Mouse (Mus musculus) midbrain, postnatal 0 days (tissue): ENCODE measurements around the gene Rps13. TPM values are rescaled to one million over a fixed set of nuclear protein-coding genes. Genes with fewer than 3 reads are reported as not detected.
A peak's percentile ranks its signal among the peaks of the same experiment; 100 is the strongest.

Source experiments
- ATAC-seq: fragments of 200-750 bp; cut with Nextera tagmentation; 2 replicates; pipeline ENCODE4 v1.8.0; 2017; ENCODE audit warnings: moderate number of reproducible peaks, mild to moderate bottlenecking, moderate TSS enrichment, moderate library complexity; ENCODE audit not compliant: low FRiP score
- DNase-seq: peaks from one replicate; pipeline ENCODE4 v3.0.0-alpha.2; 2015; ENCODE audit warnings: low spot score
- H3K27ac ChIP-seq: fragments of 300-500 bp; sonication (generic); 2 replicates; pipeline ENCODE4 v1.5.1; 2014; ENCODE audit warnings: low read depth, mild to moderate bottlenecking, low read length, mixed read lengths
- H3K27me3 ChIP-seq: fragments of 300-500 bp; sonication (generic); 2 replicates; pipeline ENCODE4 v1.6.1; 2014; ENCODE audit warnings: low read length, control low read depth, mixed read lengths; ENCODE audit not compliant: insufficient read depth
- H3K36me3 ChIP-seq: fragments of 300-500 bp; sonication (generic); 2 replicates; pipeline ENCODE4 v1.6.1; 2014; ENCODE audit warnings: low read length, control low read depth, mixed read lengths; ENCODE audit not compliant: insufficient read depth
- H3K4me1 ChIP-seq: fragments of 300-500 bp; sonication (generic); 2 replicates; pipeline ENCODE4 v1.6.1; 2014; ENCODE audit warnings: mild to moderate bottlenecking, control low read depth, antibody characterized with exemption, low read length, mixed read lengths; ENCODE audit not compliant: insufficient read depth
- H3K4me2 ChIP-seq: fragments of 300-500 bp; sonication (generic); 2 replicates; pipeline ENCODE4 v1.6.1; 2014; ENCODE audit warnings: low read depth, mild to moderate bottlenecking, low read length, mixed read lengths; ENCODE audit not compliant: poor library complexity, severe bottlenecking
- H3K4me3 ChIP-seq: fragments of 300-500 bp; sonication (generic); 2 replicates; pipeline ENCODE4 v1.5.1; 2014; ENCODE audit warnings: low read depth, mild to moderate bottlenecking, low read length, moderate library complexity
- H3K9ac ChIP-seq: fragments of 300-500 bp; sonication (generic); replicated peaks from 2 replicates; pipeline ENCODE4 v1.6.1; 2014; ENCODE audit warnings: mild to moderate bottlenecking, low read length, moderate library complexity, mixed read lengths; ENCODE audit not compliant: poor library complexity, severe bottlenecking
- H3K9me3 ChIP-seq: fragments of 300-500 bp; sonication (generic); 2 replicates; pipeline ENCODE4 v1.6.1; 2016; ENCODE audit warnings: low read length, control low read depth
- CTCF ChIP-seq: IDR thresholded peaks from 2 replicates; pipeline ENCODE4 v1.5.1; 2016; ENCODE audit warnings: antibody characterized with exemption, mild to moderate bottlenecking
- WGBS: fragments of 180-500 bp; shearing (Covaris S2); extraction: QIAGEN DNeasy Blood & Tissue Kit; methylation state at CpG from one replicate; pipeline ENCODE4 v1.1.7; 2014; 5-methylcytosine and 5-hydroxymethylcytosine counted together
- polyA plus RNA-seq: library from polyadenylated mRNA; unstranded; fragments of >200 nt; fragmentation: Nextera tagmentation; extraction: Ambion mirVana; gene quantifications from 2 replicates; pipeline ENCODE4 v1.2.1, GENCODE M21; 2015
- total RNA-seq: library from RNA; depleted of rRNA; stranded (reverse); fragments of >200 nt; gene quantifications from 2 replicates; pipeline ENCODE4 v1.2.3, GENCODE M21; 2014

Gene Rps13
- total and polyA plus RNA-seq, 2 experiments from 2014 or later, result 171 to 474 TPM

- no peaks in the 10 kb centered on the region for H3K36me3 ChIP-seq
- DNase-seq (no peak), ATAC-seq (no peak)
- no peak for TF ChIP-seq CTCF
- H3K27ac ChIP-seq, result no peak overlapping the region
- no peak overlapping the region for H3K4me2 ChIP-seq
- 93% methylated on average over 4 of the region's 4 CpGs for WGBS
- H3K27me3 ChIP-seq, result no peaks in the 10 kb centered on the region
- no peaks in the 10 kb centered on the region for H3K9me3 ChIP-seq
- no peak overlapping the region for H3K4me3 ChIP-seq
- no peaks in the 10 kb centered on the region for H3K4me1 ChIP-seq
- H3K9ac ChIP-seq, result no peak overlapping the region
Measured at GRCm38 (mm10) chr7:116301144-116301543, 32.9 kb downstream of the Rps13 start.

GRCm38 (mm10) chr7:116298851-116299250, 35.1 kb downstream of the Rps13 start:
- DNase-seq (no peak), ATAC-seq (no peak)
- TF ChIP-seq CTCF, result no peak
- Histone ChIP-seq H3K9me3 (no peaks in the 10 kb centered on the region), H3K9ac (no peak overlapping the region), H3K4me3 (no peak overlapping the region), H3K36me3 (no peaks in the 10 kb centered on the region), H3K4me2 (no peak overlapping the region), H3K27me3 (no peaks in the 10 kb centered on the region), H3K27ac (no peak overlapping the region), H3K4me1 (no peaks in the 10 kb centered on the region)
- 88% methylated on average over 2 of the region's 2 CpGs for WGBS

- Histone ChIP-seq H3K9ac (no peak overlapping the region), H3K27me3 (no peaks in the 10 kb centered on the region), H3K36me3 (no peaks in the 10 kb centered on the region), H3K4me3 (no peak overlapping the region), H3K4me1 (no peaks in the 10 kb centered on the region), H3K9me3 (no peaks in the 10 kb centered on the region), H3K27ac (no peak overlapping the region), H3K4me2 (no peak overlapping the region)
- DNase-seq (peak; percentile 28), ATAC-seq (no peak)
- 64% methylated on average over 10 of the region's 10 CpGs for WGBS
- TF ChIP-seq CTCF, result no peak
Measured at GRCm38 (mm10) chr7:116298389-116298788, 35.6 kb downstream of the Rps13 start.

- WGBS, result 51% methylated on average over 3 of the region's 3 CpGs
- ATAC-seq (no peak), DNase-seq (no peak)
- Histone ChIP-seq H3K4me3 (no peak overlapping the region), H3K36me3 (no peaks in the 10 kb centered on the region), H3K27me3 (no peaks in the 10 kb centered on the region), H3K27ac (no peak overlapping the region), H3K4me1 (no peaks in the 10 kb centered on the region), H3K4me2 (no peak overlapping the region), H3K9me3 (no peaks in the 10 kb centered on the region), H3K9ac (no peak overlapping the region)
- no peak for TF ChIP-seq CTCF
Measured at GRCm38 (mm10) chr7:116294961-116295360, 39.0 kb downstream of the Rps13 start.

GRCm38 (mm10) chr7:116292377-116292776, 41.6 kb downstream of the Rps13 start:
- H3K27me3 ChIP-seq, result no peaks in the 10 kb centered on the region
- H3K4me3 ChIP-seq, result no peak overlapping the region
- TF ChIP-seq CTCF, result no peak
- H3K4me2 ChIP-seq, result no peak overlapping the region
- no peak overlapping the region for H3K9ac ChIP-seq
- 58% methylated on average over 5 of the region's 5 CpGs for WGBS
- no peak overlapping the region for H3K27ac ChIP-seq
- DNase-seq (no peak), ATAC-seq (no peak)
- H3K4me1 ChIP-seq, result no peaks in the 10 kb centered on the region
- H3K36me3 ChIP-seq, result no peaks in the 10 kb centered on the region
- H3K9me3 ChIP-seq, result no peaks in the 10 kb centered on the region

GRCm38 (mm10) chr7:116290559-116290958, 43.4 kb downstream of the Rps13 start:
- no peaks in the 10 kb centered on the region for H3K4me1 ChIP-seq
- no peaks in the 10 kb centered on the region for H3K9me3 ChIP-seq
- H3K27me3 ChIP-seq, result no peaks in the 10 kb centered on the region
- no peak overlapping the region for H3K27ac ChIP-seq
- no peak for TF ChIP-seq CTCF
- no peaks in the 10 kb centered on the region for H3K36me3 ChIP-seq
- DNase-seq (no peak), ATAC-seq (no peak)
- no peak overlapping the region for H3K9ac ChIP-seq
- no peak overlapping the region for H3K4me2 ChIP-seq
- 65% methylated on average over 1 of the region's 1 CpGs for WGBS
- no peak overlapping the region for H3K4me3 ChIP-seq

- Histone ChIP-seq H3K27ac (no peak overlapping the region), H3K27me3 (no peaks in the 10 kb centered on the region), H3K4me1 (no peaks in the 10 kb centered on the region), H3K4me2 (no peak overlapping the region), H3K36me3 (no peaks in the 10 kb centered on the region), H3K4me3 (no peak overlapping the region), H3K9ac (no peak overlapping the region), H3K9me3 (no peaks in the 10 kb centered on the region)
- DNase-seq, result no peak
- TF ChIP-seq CTCF, result no peak
- 93% methylated on average over 3 of the region's 3 CpGs for WGBS
- no peak for ATAC-seq
Measured at GRCm38 (mm10) chr7:116288996-116289395, 45.0 kb downstream of the Rps13 start.
